Mouse (Mus musculus) heart, postnatal 25 days (tissue): ENCODE results near the gene Bcl2l10. TPM values are rescaled to one million over a fixed set of nuclear protein-coding genes. Genes with fewer than 3 reads are reported as not detected.

Source experiments
- DNase-seq: peaks from one replicate; pipeline ENCODE4 v3.0.0; 2022; ENCODE audit warnings: low spot score
- intact Hi-C: fragments of 180-260 bp; cut with DNase I; formaldehyde crosslinking; loops from one replicate; pipeline ENCODE4 v1.15.1; 2025
- total RNA-seq, 2 experiments: library from RNA; stranded (reverse); gene quantifications; 2 replicates each; pipeline ENCODE4 v1.2.3; 2021

Bcl2l10 gene
- total RNA-seq, 2 experiments from 2014 or later = not detected

- intact Hi-C loops = no loop called here
- DNase-seq = no peak
Observed at GRCm38 (mm10) chr9:75385218-75385974, 37.8 kb downstream of the Bcl2l10 start.

- DNase-seq = no peak
- intact Hi-C loops = no loop called here
Observed at GRCm38 (mm10) chr9:75393251-75393650, 45.7 kb downstream of the Bcl2l10 start.

- no peak for DNase-seq
- intact Hi-C loops = no loop called here
Observed at GRCm38 (mm10) chr9:75395971-75396370, 48.4 kb downstream of the Bcl2l10 start.

GRCm38 (mm10) chr9:75399069-75399468, 51.5 kb downstream of the Bcl2l10 start:
- no peak for DNase-seq
- intact Hi-C loops = no loop called here

GRCm38 (mm10) chr9:75400639-75401038, 53.1 kb downstream of the Bcl2l10 start:
- intact Hi-C loops = no loop called here
- DNase-seq = no peak

Other genes with a start within 250 kb of the Bcl2l10 start
- 1 to 10 TPM; 5.6 to 7.1 TPM for gene Myo5c, start 115.7 kb upstream of the Bcl2l10 start, total RNA-seq
- 10 to 100 TPM; 25.0 to 26.5 TPM for gene Gnb5, start 41.5 kb upstream of the Bcl2l10 start, total RNA-seq
- gene Mapk6, start 62.2 kb downstream of the Bcl2l10 start, total RNA-seq = 10 to 100 TPM; 30.9 to 31.0 TPM
- gene Leo1, start 93.8 kb downstream of the Bcl2l10 start, total RNA-seq = 10 to 100 TPM; 12.0 to 20.6 TPM
- 10 to 100 TPM; 62.9 to 74.0 TPM for gene Tmod3, start 211.9 kb downstream of the Bcl2l10 start, total RNA-seq